Mouse (Mus musculus) midbrain, postnatal 0 days (tissue): ENCODE data around the gene Raver1. TPM values are rescaled to one million over a fixed set of nuclear protein-coding genes. Genes with fewer than 3 reads are reported as not detected.

ENCODE experiments used
- ATAC-seq: fragments of 200-750 bp; cut with Nextera tagmentation; 2 replicates; pipeline ENCODE4 v1.8.0; 2017; ENCODE audit warnings: moderate number of reproducible peaks, mild to moderate bottlenecking, moderate TSS enrichment, moderate library complexity; ENCODE audit not compliant: low FRiP score
- DNase-seq: peaks from one replicate; pipeline ENCODE4 v3.0.0-alpha.2; 2015; ENCODE audit warnings: low spot score
- H3K27ac ChIP-seq: fragments of 300-500 bp; sonication (generic); 2 replicates; pipeline ENCODE4 v1.5.1; 2014; ENCODE audit warnings: low read depth, mild to moderate bottlenecking, low read length, mixed read lengths
- H3K27me3 ChIP-seq: fragments of 300-500 bp; sonication (generic); 2 replicates; pipeline ENCODE4 v1.6.1; 2014; ENCODE audit warnings: low read length, control low read depth, mixed read lengths; ENCODE audit not compliant: insufficient read depth
- H3K36me3 ChIP-seq: fragments of 300-500 bp; sonication (generic); 2 replicates; pipeline ENCODE4 v1.6.1; 2014; ENCODE audit warnings: low read length, control low read depth, mixed read lengths; ENCODE audit not compliant: insufficient read depth
- H3K4me1 ChIP-seq: fragments of 300-500 bp; sonication (generic); 2 replicates; pipeline ENCODE4 v1.6.1; 2014; ENCODE audit warnings: mild to moderate bottlenecking, control low read depth, antibody characterized with exemption, low read length, mixed read lengths; ENCODE audit not compliant: insufficient read depth
- H3K4me2 ChIP-seq: fragments of 300-500 bp; sonication (generic); 2 replicates; pipeline ENCODE4 v1.6.1; 2014; ENCODE audit warnings: low read depth, mild to moderate bottlenecking, low read length, mixed read lengths; ENCODE audit not compliant: poor library complexity, severe bottlenecking
- H3K4me3 ChIP-seq: fragments of 300-500 bp; sonication (generic); 2 replicates; pipeline ENCODE4 v1.5.1; 2014; ENCODE audit warnings: low read depth, mild to moderate bottlenecking, low read length, moderate library complexity
- H3K9ac ChIP-seq: fragments of 300-500 bp; sonication (generic); replicated peaks from 2 replicates; pipeline ENCODE4 v1.6.1; 2014; ENCODE audit warnings: mild to moderate bottlenecking, low read length, moderate library complexity, mixed read lengths; ENCODE audit not compliant: poor library complexity, severe bottlenecking
- H3K9me3 ChIP-seq: fragments of 300-500 bp; sonication (generic); 2 replicates; pipeline ENCODE4 v1.6.1; 2016; ENCODE audit warnings: low read length, control low read depth
- CTCF ChIP-seq: IDR thresholded peaks from 2 replicates; pipeline ENCODE4 v1.5.1; 2016; ENCODE audit warnings: antibody characterized with exemption, mild to moderate bottlenecking
- WGBS: fragments of 180-500 bp; shearing (Covaris S2); extraction: QIAGEN DNeasy Blood & Tissue Kit; methylation state at CpG from one replicate; pipeline ENCODE4 v1.1.7; 2014; 5-methylcytosine and 5-hydroxymethylcytosine counted together
- polyA plus RNA-seq: library from polyadenylated mRNA; unstranded; fragments of >200 nt; fragmentation: Nextera tagmentation; extraction: Ambion mirVana; gene quantifications from 2 replicates; pipeline ENCODE4 v1.2.1, GENCODE M21; 2015
- total RNA-seq: library from RNA; depleted of rRNA; stranded (reverse); fragments of >200 nt; gene quantifications from 2 replicates; pipeline ENCODE4 v1.2.3, GENCODE M21; 2014

Gene Raver1
- total and polyA plus RNA-seq, 2 experiments from 2014 or later, result 20.2 to 41.0 TPM

DNA sequence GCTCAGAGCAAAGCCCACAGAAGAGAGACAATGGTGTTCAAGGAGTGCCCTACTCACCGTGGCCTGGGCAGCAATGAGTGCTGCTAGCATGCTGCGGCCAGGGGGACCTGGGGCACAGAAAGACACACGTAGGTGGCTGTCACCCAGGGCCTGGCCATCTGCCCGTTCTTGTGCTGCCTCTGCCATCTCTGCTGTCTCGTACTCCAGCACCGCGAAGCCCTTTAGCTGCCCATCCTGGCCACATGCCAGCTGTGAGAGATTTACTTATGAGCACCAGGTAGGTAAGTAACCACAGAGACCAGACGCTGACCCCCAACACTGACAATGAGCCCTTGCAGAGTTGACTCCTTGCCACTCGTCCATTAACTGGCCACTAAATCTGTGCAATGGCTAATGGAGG is 10.7 kb downstream of the Raver1 start:
- Histone ChIP-seq H3K4me2 (no peak overlapping the region), H3K4me1 (no peaks in the 10 kb centered on the region), H3K9ac (no peak overlapping the region), H3K4me3 (no peak overlapping the region), H3K36me3 (peaks cover 62% of the 10 kb centered on the region), H3K27me3 (no peaks in the 10 kb centered on the region), H3K27ac (no peak overlapping the region), H3K9me3 (no peaks in the 10 kb centered on the region)
- no peak for TF ChIP-seq CTCF
- 88% methylated on average over 9 of the region's 9 CpGs for WGBS
- DNase-seq, result no peak
- ATAC-seq, result no peak

DNA sequence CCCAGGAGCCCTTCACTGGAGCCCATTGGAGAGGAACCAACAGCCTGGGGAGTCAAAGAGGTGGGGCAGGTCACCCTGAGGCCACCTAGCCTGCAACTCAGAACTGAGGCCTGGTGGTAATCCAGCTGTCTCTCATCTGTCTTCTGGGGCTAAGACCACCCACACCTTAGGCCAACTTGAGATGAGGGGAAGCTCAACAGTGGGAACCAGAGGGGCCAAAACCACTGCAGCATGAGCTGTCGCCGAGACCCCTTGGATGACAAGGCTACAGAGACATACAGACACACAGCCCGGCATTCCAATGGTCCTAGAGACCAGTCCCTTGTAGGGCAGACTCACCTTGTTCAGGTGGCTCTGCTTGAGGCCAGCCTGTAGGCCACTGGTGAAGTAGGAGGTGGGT is 16.2 kb downstream of the Raver1 start:
- no peak overlapping the region for H3K4me3 ChIP-seq
- 88% methylated on average over 3 of the region's 3 CpGs for WGBS
- DNase-seq (no peak), ATAC-seq (no peak)
- H3K27ac ChIP-seq, result no peak overlapping the region
- no peaks in the 10 kb centered on the region for H3K9me3 ChIP-seq
- H3K4me1 ChIP-seq, result 0 out of 2 replicates have a peak, but pooled peaks cover 6% of the 10 kb centered on the region
- H3K27me3 ChIP-seq, result no peaks in the 10 kb centered on the region
- H3K9ac ChIP-seq, result no peak overlapping the region
- no peak overlapping the region for H3K4me2 ChIP-seq
- no peak for TF ChIP-seq CTCF
- peaks cover 50% of the 10 kb centered on the region for H3K36me3 ChIP-seq

DNA sequence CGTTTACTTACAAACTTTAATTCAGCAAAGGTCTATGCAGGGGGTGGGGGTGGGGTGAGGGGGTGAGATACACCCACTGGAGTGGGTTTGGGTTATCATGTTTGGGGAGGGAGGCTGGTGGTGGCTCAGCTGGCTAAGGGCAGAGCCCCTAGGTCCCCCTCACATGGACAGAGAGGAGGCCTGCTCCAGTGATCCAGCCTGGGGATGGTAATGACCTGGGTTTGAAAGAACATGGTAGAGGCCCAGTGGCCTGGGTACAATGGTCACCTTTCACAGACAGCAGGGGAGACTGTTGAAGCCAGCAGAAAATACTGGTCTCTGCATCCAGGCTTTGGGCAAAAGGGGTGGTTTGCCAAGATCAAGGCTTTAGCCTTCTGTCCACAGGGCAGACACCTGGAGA is 17.6 kb downstream of the Raver1 start:
- H3K4me2 ChIP-seq, result no peak overlapping the region; the same call in 1 of the 2 replicates
- H3K9ac ChIP-seq, result no peak overlapping the region
- H3K27me3 ChIP-seq, result no peaks in the 10 kb centered on the region
- peak overlapping the region; percentile 78; the same call in 1 of the 2 replicates for H3K27ac ChIP-seq
- no peaks in the 10 kb centered on the region for H3K9me3 ChIP-seq
- 0 out of 2 replicates have a peak, but pooled peaks cover 6% of the 10 kb centered on the region for H3K4me1 ChIP-seq
- DNase-seq (no peak), ATAC-seq (no peak)
- 93% methylated on average over 1 of the region's 1 CpGs for WGBS
- TF ChIP-seq CTCF, result no peak
- no peak overlapping the region for H3K4me3 ChIP-seq
- peaks cover 36% of the 10 kb centered on the region for H3K36me3 ChIP-seq

DNA sequence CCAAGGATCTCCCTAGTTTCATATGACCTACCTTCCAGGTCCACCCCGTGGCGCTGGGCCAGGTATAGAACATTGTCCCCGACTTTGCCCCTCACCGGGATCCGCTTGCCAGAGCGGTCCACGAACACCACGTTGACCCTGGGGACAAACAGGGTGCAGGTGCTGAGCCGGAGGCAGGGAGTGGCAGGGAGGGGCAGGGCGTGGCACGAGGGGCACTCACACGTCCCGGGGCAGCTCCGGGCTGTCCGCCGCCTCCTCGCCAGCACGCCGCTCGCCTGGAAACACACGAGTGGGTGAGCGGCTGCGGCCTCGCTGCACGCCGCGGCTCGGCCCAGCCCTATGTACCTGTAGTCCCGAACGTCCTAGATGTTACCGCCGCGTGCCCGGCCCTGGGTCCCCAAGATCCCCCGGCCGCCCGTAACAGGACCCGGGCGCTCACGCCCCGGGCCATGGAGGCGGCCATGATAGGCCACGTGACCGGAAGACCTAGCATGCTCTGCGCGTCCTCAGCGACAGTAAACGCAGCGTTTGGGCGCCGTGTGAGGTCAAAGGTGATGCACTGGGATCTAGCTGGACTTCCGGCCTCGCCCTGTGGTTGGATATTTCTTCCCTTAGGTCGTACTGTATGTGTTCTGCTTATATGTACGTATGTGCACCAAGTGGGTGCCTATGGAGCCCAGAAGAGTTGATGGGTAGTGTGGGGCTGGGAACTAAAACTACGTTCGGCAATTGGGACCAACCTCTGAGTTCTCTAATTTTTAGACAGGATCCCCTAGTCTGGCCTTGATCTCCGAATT is 18.6 kb downstream of the Raver1 start, which contains the start of the genes Gm49373 and Fdx1l:
Gene Gm49373 (minus strand): TSS at position 53 of the 797 bp plus-strand sequence.
Gene Fdx1l (minus strand): TSS at position 571 of the 797 bp plus-strand sequence.
- 0 out of 2 replicates have a peak, but pooled peaks cover 6% of the 10 kb centered on the region for H3K4me1 ChIP-seq
- peak within 1 kb of the TSS; percentile 91 for H3K9ac ChIP-seq
- H3K27me3 ChIP-seq, result no peaks in the 10 kb centered on the region
- peaks cover 28% of the 10 kb centered on the region for H3K36me3 ChIP-seq
- DNase-seq (peak; percentile 94), ATAC-seq (peak; percentile 92)
- peak within 1 kb of the TSS; percentile 90 for H3K4me3 ChIP-seq
- H3K9me3 ChIP-seq, result no peaks in the 10 kb centered on the region
- no peak for TF ChIP-seq CTCF
- WGBS, result 3% methylated on average over 50 of the region's 58 CpGs
- H3K27ac ChIP-seq, result peak within 1 kb of the TSS; percentile 78
- peak within 1 kb of the TSS; percentile 92 for H3K4me2 ChIP-seq

DNA sequence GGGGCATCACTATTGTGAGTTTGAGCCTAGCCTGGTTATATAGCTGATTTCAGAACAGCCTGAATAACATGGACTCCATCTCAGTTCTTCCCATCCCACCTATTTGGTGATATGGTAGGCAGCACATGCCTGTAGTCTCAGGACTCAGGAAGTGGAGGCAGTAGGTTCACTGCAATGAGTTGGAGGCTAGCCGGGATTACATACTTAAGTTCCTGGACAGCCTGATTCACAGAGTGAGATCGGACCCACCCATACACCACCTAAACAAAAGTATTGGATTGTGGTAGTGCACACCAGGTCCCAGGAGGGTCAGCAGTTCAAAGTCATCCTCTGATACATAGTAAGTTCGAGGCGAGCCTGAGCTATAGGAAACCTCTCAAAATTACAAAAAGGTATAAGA is 19.2 kb downstream of the Raver1 start:
- peaks cover 27% of the 10 kb centered on the region for H3K36me3 ChIP-seq

More for the DNA sequence above, 19.2 kb downstream of the Raver1 start:
- 0 out of 2 replicates have a peak, but pooled peaks cover 6% of the 10 kb centered on the region for H3K4me1 ChIP-seq
- 14% methylated on average over 4 of the region's 4 CpGs for WGBS
- peak overlapping the region; percentile 78; the same call in 1 of the 2 replicates for H3K27ac ChIP-seq
- H3K27me3 ChIP-seq, result no peaks in the 10 kb centered on the region
- H3K4me2 ChIP-seq, result peak overlapping the region; percentile 92
- no peaks in the 10 kb centered on the region for H3K9me3 ChIP-seq
- ATAC-seq (peak; percentile 14), DNase-seq (no peak)
- peak overlapping the region; percentile 90 for H3K4me3 ChIP-seq
- peak overlapping the region; percentile 91 for H3K9ac ChIP-seq
- TF ChIP-seq CTCF, result no peak
